Mouse (Mus musculus): ENCODE measurements around the gene G0s2. TPM values are rescaled to one million over a fixed set of nuclear protein-coding genes. Genes with fewer than 3 reads are reported as not detected.

G0s2 gene
- polyA plus RNA-seq, 1 experiment from 2014 or later = 29.5 TPM

DNA sequence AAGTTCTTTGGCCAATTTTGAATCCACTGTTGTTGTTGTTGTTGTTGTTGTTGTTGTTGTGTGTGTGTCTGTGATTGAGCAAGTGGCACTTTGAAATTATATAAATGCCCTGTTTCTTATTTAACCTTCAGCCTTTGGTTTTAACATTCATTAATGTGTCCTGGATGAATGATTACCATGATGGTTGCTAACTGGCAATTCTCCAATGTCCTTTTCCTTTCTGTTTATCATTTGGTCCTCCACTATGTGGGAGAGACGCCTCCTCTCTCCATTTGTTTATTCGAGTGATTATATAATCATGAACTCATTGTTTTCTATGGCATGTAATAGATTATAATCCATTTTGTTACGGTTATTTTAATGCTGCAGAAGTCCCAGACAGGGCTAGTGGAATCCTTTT, 42.5 kb downstream of the G0s2 start:
- Histone ChIP-seq H3K9ac (no peak overlapping the region), H3K27me3 (no peaks in the 10 kb centered on the region), H3K4me3 (replicated peaks) (no peak overlapping the region), H3K36me3 (no peaks in the 10 kb centered on the region), H3K4me2 (replicated peaks) (no peak overlapping the region), H3K9me3 (replicated peaks) (no peaks in the 10 kb centered on the region), H3K4me1 (peaks cover 13% of the 10 kb centered on the region; the same call in 1 of the 2 replicates), H3K27ac (replicated peaks) (no peak overlapping the region)
- ATAC-seq (ENCODE audit: insufficient number of reproducible peaks, low FRiP score, low TSS enrichment, low read depth) = no peak
- WGBS = 61% methylated on average over 3 of the region's 3 CpGs

DNA sequence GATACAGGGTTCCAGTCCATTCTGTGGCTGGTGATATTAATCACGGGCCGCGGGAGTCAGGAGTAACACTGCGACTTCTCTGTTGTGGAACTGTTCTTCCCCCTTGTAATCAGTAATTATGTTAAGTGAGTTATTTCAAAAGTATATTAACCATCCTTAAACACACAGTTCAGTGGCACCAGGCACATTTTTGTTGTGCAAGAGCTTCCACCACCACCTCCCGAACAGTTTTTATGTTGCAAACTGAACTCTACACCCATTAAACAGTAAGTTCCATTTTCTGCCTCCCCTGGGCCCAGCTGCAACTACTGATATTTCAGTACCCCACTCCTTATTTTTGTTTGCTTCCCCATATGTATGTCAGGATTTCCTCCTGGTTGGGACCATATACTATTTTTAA, 43.4 kb downstream of the G0s2 start:
- no peak overlapping the region for H3K27ac ChIP-seq (replicated peaks)
- 87% methylated on average over 5 of the region's 5 CpGs for WGBS
- H3K9me3 ChIP-seq (replicated peaks) = no peaks in the 10 kb centered on the region
- H3K27me3 ChIP-seq = no peaks in the 10 kb centered on the region
- peaks cover 13% of the 10 kb centered on the region; the same call in 1 of the 2 replicates for H3K4me1 ChIP-seq
- no peak overlapping the region for H3K4me2 ChIP-seq (replicated peaks)
- no peak for ATAC-seq (ENCODE audit: insufficient number of reproducible peaks, low FRiP score, low TSS enrichment, low read depth)
- H3K36me3 ChIP-seq = no peaks in the 10 kb centered on the region
- no peak overlapping the region for H3K4me3 ChIP-seq (replicated peaks)
- no peak overlapping the region for H3K9ac ChIP-seq

DNA sequence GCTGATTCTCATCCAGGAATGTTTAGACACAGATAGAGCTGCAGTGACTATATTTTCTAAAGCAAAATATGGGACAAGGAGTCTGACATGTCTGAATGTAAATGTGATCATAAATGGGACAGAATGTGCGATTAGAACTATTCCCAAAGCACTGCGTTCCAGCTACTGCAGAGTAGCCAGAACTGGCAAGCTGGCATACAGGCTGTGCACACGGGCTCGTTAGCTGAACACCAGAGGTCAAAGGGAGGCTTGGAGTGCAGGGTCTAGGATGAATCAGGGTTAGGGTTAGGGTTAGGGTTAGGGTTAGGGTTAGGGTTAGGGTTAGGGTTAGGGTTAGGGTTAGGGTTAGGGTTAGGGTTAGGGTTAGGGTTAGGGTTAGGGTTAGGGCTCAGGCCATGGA, 45.5 kb downstream of the G0s2 start:
- H3K4me2 ChIP-seq (replicated peaks) = no peak overlapping the region
- no peaks in the 10 kb centered on the region for H3K27me3 ChIP-seq
- H3K9ac ChIP-seq = no peak overlapping the region
- no peak overlapping the region for H3K4me3 ChIP-seq (replicated peaks)
- 0 out of 2 replicates have a peak overlapping the region, but pooled peaks have one; percentile 19 for H3K27ac ChIP-seq (replicated peaks)
- no peak for ATAC-seq (ENCODE audit: insufficient number of reproducible peaks, low FRiP score, low TSS enrichment, low read depth)
- whole genome bisulfite sequencing = 64% methylated on average over 4 of the region's 4 CpGs
- H3K9me3 ChIP-seq (replicated peaks) = no peaks in the 10 kb centered on the region
- H3K36me3 ChIP-seq = no peaks in the 10 kb centered on the region
- peaks cover 13% of the 10 kb centered on the region; the same call in 1 of the 2 replicates for H3K4me1 ChIP-seq

DNA sequence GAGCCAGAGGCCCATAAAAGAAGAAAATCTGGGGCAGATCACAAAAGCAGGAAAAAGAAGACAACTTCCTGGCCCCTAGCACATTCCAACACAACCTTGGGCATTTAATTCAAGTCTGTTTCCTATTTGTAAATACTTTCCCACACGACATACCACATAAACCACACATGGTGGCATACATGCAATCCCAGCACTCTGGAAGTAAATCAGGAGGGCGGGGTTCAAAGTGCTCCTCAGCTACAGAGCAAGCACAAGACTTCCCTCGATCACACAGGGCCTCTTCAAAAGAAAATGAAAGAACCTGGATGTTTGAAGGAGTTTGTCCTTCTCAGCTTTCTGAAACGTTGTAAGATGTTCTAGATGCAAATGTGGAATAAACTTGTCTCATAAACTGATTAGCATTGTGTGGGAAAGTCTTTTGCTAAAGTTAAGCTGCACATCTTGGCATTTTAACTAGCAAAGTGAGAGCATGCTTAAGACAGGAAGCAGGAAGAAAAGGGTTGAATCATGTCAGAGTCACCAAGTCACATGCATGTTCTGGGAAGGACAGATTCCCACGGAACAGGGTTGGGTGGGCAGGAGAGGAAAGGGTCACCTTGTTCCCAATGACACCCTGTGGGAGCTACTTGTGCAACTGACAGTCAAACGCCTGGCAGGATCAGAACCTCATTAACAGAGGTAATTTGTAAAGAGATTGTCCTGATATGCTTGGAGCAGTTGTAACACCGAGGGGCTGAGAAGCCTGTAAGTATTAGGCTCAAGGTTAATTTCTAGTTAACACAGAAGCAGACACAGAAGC, 46.1 kb downstream of the G0s2 start:
- no peaks in the 10 kb centered on the region for H3K9me3 ChIP-seq (replicated peaks)
- H3K36me3 ChIP-seq = no peaks in the 10 kb centered on the region
- no peaks in the 10 kb centered on the region for H3K27me3 ChIP-seq
- 22% methylated on average over 7 of the region's 7 CpGs for WGBS
- peak overlapping the region; percentile 29; the same call in 1 of the 2 replicates for H3K27ac ChIP-seq (replicated peaks)
- H3K4me3 ChIP-seq (replicated peaks) = no peak overlapping the region
- no peak overlapping the region for H3K9ac ChIP-seq
- H3K4me2 ChIP-seq (replicated peaks) = no peak overlapping the region
- no peak for ATAC-seq (ENCODE audit: insufficient number of reproducible peaks, low FRiP score, low TSS enrichment, low read depth)
- H3K4me1 ChIP-seq = peaks cover 13% of the 10 kb centered on the region; the same call in 1 of the 2 replicates

DNA sequence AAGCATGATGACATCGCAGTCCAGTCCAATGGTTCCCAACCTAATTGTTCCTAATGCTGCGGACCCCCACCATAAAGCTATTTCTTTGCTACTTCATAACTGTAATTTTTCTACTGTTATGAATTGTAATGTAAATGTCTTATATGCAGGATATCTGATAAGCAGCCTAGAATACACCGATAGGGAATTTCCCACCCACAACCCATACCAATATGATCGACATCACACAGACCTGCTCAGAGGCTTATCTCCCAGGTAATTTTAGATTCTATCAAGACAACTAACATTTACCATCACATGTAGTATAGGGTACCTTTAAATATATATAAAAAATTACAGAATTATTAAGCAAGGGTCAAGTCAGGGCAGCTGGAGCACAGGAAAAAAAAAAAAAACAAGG, 46.9 kb downstream of the G0s2 start:
- no peak for ATAC-seq (ENCODE audit: insufficient number of reproducible peaks, low FRiP score, low TSS enrichment, low read depth)
- H3K4me3 ChIP-seq (replicated peaks) = no peak overlapping the region
- WGBS = 75% methylated on average over 4 of the region's 4 CpGs
- no peak overlapping the region for H3K9ac ChIP-seq
- H3K4me2 ChIP-seq (replicated peaks) = no peak overlapping the region
- peaks cover 13% of the 10 kb centered on the region; the same call in 1 of the 2 replicates for H3K4me1 ChIP-seq
- H3K36me3 ChIP-seq = no peaks in the 10 kb centered on the region
- no peaks in the 10 kb centered on the region for H3K27me3 ChIP-seq
- H3K9me3 ChIP-seq (replicated peaks) = no peaks in the 10 kb centered on the region
- 0 out of 2 replicates have a peak overlapping the region, but pooled peaks have one; percentile 29 for H3K27ac ChIP-seq (replicated peaks)

DNA sequence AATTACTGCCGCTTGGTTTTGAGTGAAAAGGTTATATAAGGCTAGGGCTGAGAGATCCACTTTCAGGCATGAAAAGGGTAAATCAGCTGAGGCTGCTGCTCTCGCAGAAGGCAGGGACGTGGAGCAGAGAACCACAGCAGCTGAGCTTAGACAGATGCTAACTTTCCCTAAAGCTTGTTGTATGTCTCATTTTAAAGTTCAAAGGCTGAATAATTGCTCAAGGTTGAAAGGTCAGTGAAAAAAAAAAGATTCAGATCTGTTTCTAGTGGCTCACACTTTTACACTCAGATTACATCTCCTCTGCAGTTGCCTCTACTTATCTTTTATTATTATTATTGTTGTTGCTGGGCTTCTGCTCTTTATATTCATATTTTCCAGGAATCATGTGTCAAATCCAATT, 47.5 kb downstream of the G0s2 start:
- Histone ChIP-seq H3K4me2 (replicated peaks) (no peak overlapping the region), H3K4me3 (replicated peaks) (no peak overlapping the region), H3K27me3 (no peaks in the 10 kb centered on the region), H3K9ac (no peak overlapping the region), H3K9me3 (replicated peaks) (no peaks in the 10 kb centered on the region), H3K27ac (replicated peaks) (no peak overlapping the region), H3K4me1 (peaks cover 13% of the 10 kb centered on the region; the same call in 1 of the 2 replicates), H3K36me3 (no peaks in the 10 kb centered on the region)
- WGBS = 24% methylated on average over 3 of the region's 3 CpGs
- ATAC-seq (ENCODE audit: insufficient number of reproducible peaks, low FRiP score, low TSS enrichment, low read depth) = no peak

Other genes starting within 250 kb of the G0s2 start
- 1.6 and 1.7 TPM in 2 replicates for gene Syt14, start 237.4 kb downstream of the G0s2 start, polyA plus RNA-seq (2015; fragmentation: Nextera tagmentation; extraction: Ambion mirVana)
- 8.2 and 8.6 TPM in 2 replicates for gene Diexf, start 142.9 kb downstream of the G0s2 start, polyA plus RNA-seq (2015; fragmentation: Nextera tagmentation; extraction: Ambion mirVana)
- gene Irf6, start 120.1 kb downstream of the G0s2 start, polyA plus RNA-seq (2015; fragmentation: Nextera tagmentation; extraction: Ambion mirVana) = 51.2 and 56.7 TPM in 2 replicates
- gene A130010J15Rik, start 105.2 kb downstream of the G0s2 start, polyA plus RNA-seq (2015; fragmentation: Nextera tagmentation; extraction: Ambion mirVana) = 15.3 and 15.9 TPM in 2 replicates
- 23.6 and 31.4 TPM in 2 replicates for gene Traf3ip3, start 71.5 kb downstream of the G0s2 start, polyA plus RNA-seq (2015; fragmentation: Nextera tagmentation; extraction: Ambion mirVana)
- 17.9 and 20.1 TPM in 2 replicates for gene Lamb3, start 65.5 kb downstream of the G0s2 start, polyA plus RNA-seq (2015; fragmentation: Nextera tagmentation; extraction: Ambion mirVana)
- 6.8 and 6.9 TPM in 2 replicates for gene Hsd11b1, start 9.1 kb downstream of the G0s2 start, polyA plus RNA-seq (2015; fragmentation: Nextera tagmentation; extraction: Ambion mirVana)
- gene Camk1g, start 97.1 kb upstream of the G0s2 start, polyA plus RNA-seq (2015; fragmentation: Nextera tagmentation; extraction: Ambion mirVana) = 14.6 and 15.4 TPM in 2 replicates

Data from embryonic facial prominence, embryonic 15.5 days (tissue).